In the genomic region with DNA sequence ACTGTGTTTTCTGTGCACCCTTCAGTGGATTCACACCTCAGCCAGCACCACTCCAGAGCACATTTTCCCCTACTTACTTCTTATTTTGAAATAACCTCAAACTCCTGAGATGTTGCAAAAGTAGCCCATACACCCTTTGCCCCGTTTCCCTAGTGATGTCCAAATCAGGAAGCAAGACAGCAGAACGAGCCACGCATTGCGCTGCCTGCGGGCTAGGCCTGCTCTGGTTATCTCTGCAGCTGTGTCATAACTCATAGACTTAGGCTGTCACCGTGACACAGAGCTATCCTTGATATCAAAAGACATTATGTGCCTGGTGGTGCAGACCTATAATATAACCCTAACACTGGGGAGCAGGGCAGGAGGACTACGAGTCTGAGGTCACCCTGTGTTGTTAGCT, we compare ENCODE assay signal across 11 mouse cellular contexts. TPM values are rescaled to one million over a fixed set of nuclear protein-coding genes. Genes with fewer than 3 reads are reported as not detected.
DNase-seq lines count a peak whose midpoint lies in the region; ATAC-seq and TF ChIP-seq lines count a peak whose summit lies in the region.
"Had no signal": no experiment of that assay in that cellular context is flagged by ENCODE, and none has a peak within 500 bp of the region (broad histone marks: within the 10 kb centered on the region; RNA-seq: fewer than 3 reads in every experiment).

No protein-coding gene starts in this region.

- ATAC-seq in liver, postnatal 0 days: peak; percentile 35
- no peak for ATAC-seq in hindbrain, embryonic 13.5 days (ENCODE audit: low FRiP score)
- ATAC-seq in kidney, embryonic 14.5 days (ENCODE audit: low FRiP score, low TSS enrichment): no peak
- ATAC-seq: forebrain, embryonic 15.5 days had no signal

- H3K27me3 ChIP-seq in erythroblast, embryonic 14.5 days (ENCODE audit: control insufficient read depth): no peaks in the 10 kb centered on the region
- no peaks in the 10 kb centered on the region for H3K27me3 ChIP-seq in liver, postnatal 0 days (ENCODE audit: insufficient read depth, low read length)
- peaks cover 9% of the 10 kb centered on the region; the same call in 1 of the 2 replicates for H3K27me3 ChIP-seq in hindbrain, embryonic 13.5 days
- no peaks in the 10 kb centered on the region for H3K27me3 ChIP-seq in kidney, embryonic 14.5 days (ENCODE audit: control insufficient read depth, insufficient read depth, low read length)

- TF ChIP-seq EP300 in liver, postnatal 0 days (IDR thresholded peaks at IDR 0.05; ENCODE audit: low read depth): peak; percentile 77

- WGBS in liver, postnatal 0 days (ENCODE audit: insufficient replicate concordance): 32% methylated on average over 7 of the region's 7 CpGs
- WGBS in hindbrain, embryonic 13.5 days: 89% methylated on average over 7 of the region's 7 CpGs
- WGBS in kidney, embryonic 14.5 days: 89% methylated on average over 7 of the region's 7 CpGs

- no peaks in the 10 kb centered on the region for H3K9me3 ChIP-seq in erythroblast, embryonic 14.5 days (ENCODE audit: control insufficient read depth, low read length)
- H3K9me3 ChIP-seq in liver, postnatal 0 days (ENCODE audit: low read length): no peaks in the 10 kb centered on the region
- no peaks in the 10 kb centered on the region for H3K9me3 ChIP-seq in hindbrain, embryonic 13.5 days
- no peaks in the 10 kb centered on the region for H3K9me3 ChIP-seq in kidney, embryonic 14.5 days (ENCODE audit: control insufficient read depth, low read length)
- H3K9me3 ChIP-seq: forebrain, embryonic 15.5 days; neural tube, embryonic 13.5 days had no signal

- peak; percentile 94 for DNase-seq in 416B (ENCODE audit: low read depth)
- peak; percentile 50 for DNase-seq in A20 (ENCODE audit: low read depth, low spot score)
- peak; percentile 70 for DNase-seq in liver, postnatal 0 days
- no peak for DNase-seq in testis, postnatal 10 days (ENCODE audit: low spot score)
- DNase-seq: gastrocnemius, postnatal 25 days; right cerebral cortex, postnatal 25 days had no signal

- peak overlapping the region; percentile 95 for H3K27ac ChIP-seq in liver, postnatal 0 days (ENCODE audit: low read depth)
- no peak overlapping the region for H3K27ac ChIP-seq in hindbrain, embryonic 13.5 days
- H3K27ac ChIP-seq in kidney, embryonic 14.5 days (ENCODE audit: low read depth, low read length): no peak overlapping the region
- H3K27ac ChIP-seq: forebrain, embryonic 15.5 days; neural tube, embryonic 13.5 days had no signal

- peaks cover 66% of the 10 kb centered on the region for H3K4me1 ChIP-seq in erythroblast, embryonic 14.5 days (ENCODE audit: control insufficient read depth)
- H3K4me1 ChIP-seq in liver, postnatal 0 days (ENCODE audit: insufficient read depth): peaks cover 26% of the 10 kb centered on the region
- H3K4me1 ChIP-seq in hindbrain, embryonic 13.5 days (replicated peaks): peaks cover 16% of the 10 kb centered on the region
- peaks cover 8% of the 10 kb centered on the region for H3K4me1 ChIP-seq in kidney, embryonic 14.5 days (ENCODE audit: control insufficient read depth, insufficient read depth, low read length)

- H3K4me3 ChIP-seq in erythroblast, embryonic 14.5 days (replicated peaks): peak overlapping the region; percentile 70
- peak overlapping the region; percentile 66; the same call in 1 of the 2 replicates for H3K4me3 ChIP-seq in liver, postnatal 0 days (ENCODE audit: low read depth, low read length)
- H3K4me3 ChIP-seq in hindbrain, embryonic 13.5 days: no peak overlapping the region
- no peak overlapping the region for H3K4me3 ChIP-seq in kidney, embryonic 14.5 days (ENCODE audit: low read length)
- H3K4me3 ChIP-seq: forebrain, embryonic 15.5 days; neural tube, embryonic 13.5 days had no signal

- peak overlapping the region; percentile 92 for H3K4me2 ChIP-seq in liver, postnatal 0 days (ENCODE audit: low read depth, low read length)
- H3K4me2 ChIP-seq in hindbrain, embryonic 13.5 days: no peak overlapping the region
- H3K4me2 ChIP-seq in kidney, embryonic 14.5 days (replicated peaks; ENCODE audit: low read depth, low read length): no peak overlapping the region
- H3K4me2 ChIP-seq: forebrain, embryonic 15.5 days; neural tube, embryonic 13.5 days had no signal

- 0 out of 2 replicates have a peak overlapping the region, but pooled peaks have one; percentile 31 for H3K9ac ChIP-seq in liver, postnatal 0 days (replicated peaks)
- H3K9ac ChIP-seq in hindbrain, embryonic 13.5 days: no peak overlapping the region
- no peak overlapping the region for H3K9ac ChIP-seq in kidney, embryonic 14.5 days (ENCODE audit: low read depth, low read length)
- H3K9ac ChIP-seq: forebrain, embryonic 15.5 days; neural tube, embryonic 13.5 days had no signal

- TF ChIP-seq CTCF in liver, postnatal 0 days (IDR thresholded peaks at IDR 0.05; ENCODE audit: low read depth): no peak

- H3K36me3 ChIP-seq in erythroblast, embryonic 14.5 days (ENCODE audit: control insufficient read depth): peaks cover 54% of the 10 kb centered on the region
- peaks cover 31% of the 10 kb centered on the region for H3K36me3 ChIP-seq in liver, postnatal 0 days (replicated peaks; ENCODE audit: insufficient read depth, low read length)
- peaks cover 33% of the 10 kb centered on the region for H3K36me3 ChIP-seq in hindbrain, embryonic 13.5 days
- H3K36me3 ChIP-seq in kidney, embryonic 14.5 days (ENCODE audit: control insufficient read depth, insufficient read depth, low read length): peaks cover 24% of the 10 kb centered on the region

RNA-seq across cellular contexts. Expression of gene Taldo1, which starts 2.2 kb away (rescaled TPM):
- polyA plus RNA-seq in erythroblast, embryonic 14.5 days (2012): 53.1 and 91.9 TPM in 2 replicates
- 246 and 265 TPM in 2 replicates for polyA plus RNA-seq in liver, postnatal 0 days (2015; fragmentation: Nextera tagmentation; extraction: Ambion mirVana)
- 333 and 346 TPM in 2 replicates for polyA plus RNA-seq in hindbrain, embryonic 13.5 days (2015; fragmentation: Nextera tagmentation; extraction: Ambion mirVana)
- polyA plus RNA-seq in kidney, embryonic 14.5 days (2014; fragmentation: Nextera tagmentation; extraction: Ambion mirVana): 321 and 322 TPM in 2 replicates

RNA-seq across cellular contexts. Expression of gene Gatd1, which starts 19.8 kb away (rescaled TPM):
- polyA plus RNA-seq in erythroblast, embryonic 14.5 days (2012): 0.16 and 0.42 TPM in 2 replicates
- polyA plus RNA-seq in liver, postnatal 0 days (2015; fragmentation: Nextera tagmentation; extraction: Ambion mirVana): 17.4 and 18.2 TPM in 2 replicates
- polyA plus RNA-seq in hindbrain, embryonic 13.5 days (2015; fragmentation: Nextera tagmentation; extraction: Ambion mirVana): 57.4 and 58.5 TPM in 2 replicates
- 50.7 and 54.5 TPM in 2 replicates for polyA plus RNA-seq in kidney, embryonic 14.5 days (2014; fragmentation: Nextera tagmentation; extraction: Ambion mirVana)

RNA-seq across cellular contexts. Expression of gene Cend1, which starts 35.1 kb away (rescaled TPM):
- polyA plus RNA-seq in erythroblast, embryonic 14.5 days (2012): not detected in 2 replicates
- polyA plus RNA-seq in liver, postnatal 0 days (2015; fragmentation: Nextera tagmentation; extraction: Ambion mirVana): not detected in 2 replicates
- 68.3 and 73.4 TPM in 2 replicates for polyA plus RNA-seq in hindbrain, embryonic 13.5 days (2015; fragmentation: Nextera tagmentation; extraction: Ambion mirVana)
- 0.46 and 1.6 TPM in 2 replicates for polyA plus RNA-seq in kidney, embryonic 14.5 days (2014; fragmentation: Nextera tagmentation; extraction: Ambion mirVana)

RNA-seq across cellular contexts. Expression of gene Slc25a22, which starts 43.5 kb away (rescaled TPM):
- polyA plus RNA-seq in erythroblast, embryonic 14.5 days (2012): 0.70 and 0.97 TPM in 2 replicates
- polyA plus RNA-seq in liver, postnatal 0 days (2015; fragmentation: Nextera tagmentation; extraction: Ambion mirVana): 38.4 and 41.6 TPM in 2 replicates
- polyA plus RNA-seq in hindbrain, embryonic 13.5 days (2015; fragmentation: Nextera tagmentation; extraction: Ambion mirVana): 71.3 and 76.3 TPM in 2 replicates
- 22.0 and 34.1 TPM in 2 replicates for polyA plus RNA-seq in kidney, embryonic 14.5 days (2014; fragmentation: Nextera tagmentation; extraction: Ambion mirVana)

RNA-seq across cellular contexts. Expression of gene Pidd1, which starts 49.7 kb away (rescaled TPM):
- polyA plus RNA-seq in erythroblast, embryonic 14.5 days (2012): 5.6 and 9.3 TPM in 2 replicates
- polyA plus RNA-seq in liver, postnatal 0 days (2015; fragmentation: Nextera tagmentation; extraction: Ambion mirVana): 3.6 and 4.3 TPM in 2 replicates
- 4.9 and 5.7 TPM in 2 replicates for polyA plus RNA-seq in hindbrain, embryonic 13.5 days (2015; fragmentation: Nextera tagmentation; extraction: Ambion mirVana)
- 9.1 and 14.1 TPM in 2 replicates for polyA plus RNA-seq in kidney, embryonic 14.5 days (2014; fragmentation: Nextera tagmentation; extraction: Ambion mirVana)

Comparison
In these comparisons a context has a peak if more than half of its experiments do, and no peak if none do; other contexts are left out.
1. H3K4me3 ChIP-seq: peak in erythroblast, embryonic 14.5 days (single experiment) and liver, postnatal 0 days (single experiment); none in hindbrain, embryonic 13.5 days (single experiment) and kidney, embryonic 14.5 days (single experiment).
2. RNA of gene Gatd1, which starts 19.8 kb away (polyA plus RNA-seq): 57.4 to 58.5 TPM in hindbrain, embryonic 13.5 days, 50.7 to 54.5 TPM in kidney, embryonic 14.5 days and 17.4 to 18.2 TPM in liver, postnatal 0 days; 0.16 to 0.42 TPM in erythroblast, embryonic 14.5 days; every median in the first group is over 10 times any median in the second.
3. RNA of gene Cend1, which starts 35.1 kb away (polyA plus RNA-seq): 68.3 to 73.4 TPM in hindbrain, embryonic 13.5 days; 0.46 to 1.6 TPM in kidney, embryonic 14.5 days, not detected in liver, postnatal 0 days and not detected in erythroblast, embryonic 14.5 days; every median in the first group is over 10 times any median in the second.